Mouse (Mus musculus): ENCODE measurements around the gene Zfp975. TPM values are rescaled to one million over a fixed set of nuclear protein-coding genes. Genes with fewer than 3 reads are reported as not detected.
"Not testable (repeated sequence)": the region's sequence is repeated elsewhere in the genome, so short reads cannot be mapped to it uniquely, and the experiment has no call there.

Gene Zfp975
- polyA plus RNA-seq (2015; fragmentation: Nextera tagmentation; extraction: Ambion mirVana): 6.5 and 6.7 TPM in 2 replicates

DNA sequence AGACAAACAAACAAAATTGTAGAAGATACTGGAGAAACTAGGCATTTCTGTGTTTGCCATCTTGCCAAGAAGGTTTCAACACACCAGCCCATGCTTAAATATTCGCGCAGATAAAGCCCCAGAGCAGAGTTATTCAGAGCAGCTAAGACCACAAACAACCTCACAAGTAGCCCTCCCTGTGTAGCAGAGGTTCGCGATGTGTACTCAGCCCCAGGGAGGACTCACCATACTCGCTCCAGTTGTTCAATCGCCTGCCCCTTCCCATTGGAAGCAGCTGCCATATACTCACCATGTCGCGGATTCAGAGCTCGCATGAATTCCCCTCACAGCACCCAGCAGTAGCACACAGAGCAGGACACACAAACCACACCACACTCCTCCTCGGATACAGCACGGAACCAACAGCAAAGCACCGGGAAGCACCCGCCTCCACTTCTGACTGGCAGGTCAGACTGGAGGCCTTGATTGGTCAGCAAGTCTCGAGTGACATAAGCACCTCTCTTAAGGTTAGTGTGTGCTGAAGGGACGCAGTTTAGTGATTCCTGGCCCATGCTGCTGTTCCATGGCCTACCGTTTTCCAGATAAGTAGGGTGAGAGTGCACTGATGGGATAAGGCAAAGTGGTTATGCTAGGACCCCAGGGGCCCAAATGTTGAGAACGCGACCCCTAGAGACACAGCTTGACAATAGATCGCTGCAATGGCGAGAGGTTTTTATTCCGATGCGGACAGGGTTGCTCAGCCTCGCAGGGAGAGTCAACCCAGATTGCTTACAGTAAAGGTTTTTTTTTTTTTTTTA is at the start of gene Zfp975:
Zfp975 (minus strand) TSS at position 381 of the 797 bp plus-strand sequence.
- peak within 1 kb of the TSS; percentile 59 for H3K4me3 ChIP-seq (replicated peaks)
- ATAC-seq (ENCODE audit: low FRiP score): peak; percentile 99
- peak within 1 kb of the TSS; percentile 81 for H3K27ac ChIP-seq (replicated peaks)
- H3K4me2 ChIP-seq: peak within 1 kb of the TSS; percentile 63
- H3K27me3 ChIP-seq (replicated peaks); H3K4me1 ChIP-seq; H3K9me3 ChIP-seq (replicated peaks); H3K36me3 ChIP-seq: not testable (repeated sequence)
- WGBS: under 1% methylated on average over 23 of the region's 23 CpGs
- H3K9ac ChIP-seq (replicated peaks): peak within 1 kb of the TSS; percentile 63

DNA sequence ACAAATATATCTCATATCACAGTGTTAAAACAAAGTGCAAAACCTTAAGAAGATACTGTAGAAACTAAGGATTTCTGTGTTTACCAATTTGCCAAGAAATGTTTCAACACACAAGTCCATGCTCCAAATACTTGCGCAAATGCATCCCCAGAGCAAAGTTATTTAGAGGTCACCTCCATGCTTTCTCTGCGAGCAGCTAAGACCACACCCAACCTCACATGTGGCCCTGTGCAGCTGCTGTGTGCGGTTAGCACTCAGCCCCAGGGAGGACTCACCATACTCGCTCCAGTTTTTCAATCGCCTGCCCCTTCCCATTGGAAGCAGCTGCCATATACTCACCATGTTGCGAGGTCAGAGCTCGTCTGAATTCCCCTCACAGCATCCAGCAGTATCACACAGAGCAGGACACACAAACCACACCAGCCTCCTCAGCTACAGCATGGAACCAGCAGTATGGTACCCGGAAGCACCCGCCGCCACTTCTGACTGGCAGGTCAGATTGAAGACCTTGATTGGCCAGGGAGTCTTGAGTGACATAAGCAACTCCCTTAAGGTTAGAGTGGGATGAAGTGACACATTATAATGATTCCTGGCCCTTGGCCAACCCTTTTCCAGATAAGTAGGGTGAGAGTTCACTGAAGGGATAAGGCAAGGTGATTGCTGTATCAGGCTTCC is 46.1 kb upstream of the Zfp975 start:
- no peak for ATAC-seq (ENCODE audit: low FRiP score)
- H3K4me3 ChIP-seq (replicated peaks): no peak overlapping the region
- no peak overlapping the region for H3K27ac ChIP-seq (replicated peaks)
- no peaks in the 10 kb centered on the region for H3K4me1 ChIP-seq
- 90% methylated on average over 10 of the region's 10 CpGs for WGBS
- no peak overlapping the region for H3K9ac ChIP-seq (replicated peaks)
- no peak overlapping the region for H3K4me2 ChIP-seq
- H3K27me3 ChIP-seq (replicated peaks): no peaks in the 10 kb centered on the region
- no peaks in the 10 kb centered on the region for H3K36me3 ChIP-seq
- no peaks in the 10 kb centered on the region for H3K9me3 ChIP-seq (replicated peaks)

DNA sequence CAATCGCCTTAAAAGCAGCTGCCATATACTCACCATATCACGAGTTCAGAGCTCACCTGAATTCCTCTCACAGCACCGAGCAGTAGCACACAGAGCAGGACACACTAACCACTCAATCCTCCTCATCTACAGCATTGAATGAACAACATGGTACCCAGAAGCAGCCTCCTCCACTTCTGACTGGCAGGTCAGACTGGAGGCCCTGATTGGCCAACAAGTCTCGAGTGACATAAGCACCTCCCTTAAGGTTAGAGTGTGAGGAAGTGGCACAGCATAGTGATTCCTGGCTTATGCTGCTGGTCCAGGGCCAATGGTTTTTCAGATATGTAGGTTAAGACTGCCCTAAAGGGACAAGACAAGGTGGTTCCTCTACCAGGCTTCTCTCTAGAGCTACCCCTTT is 34.4 kb upstream of the Zfp975 start, which contains the start of gene Gm17067:
Gm17067 (minus strand) TSS at position 101 of the 400 bp plus-strand sequence.
- H3K9me3 ChIP-seq (replicated peaks); H3K27me3 ChIP-seq (replicated peaks); H3K4me2 ChIP-seq; H3K4me3 ChIP-seq (replicated peaks); H3K36me3 ChIP-seq; ATAC-seq (ENCODE audit: low FRiP score); H3K27ac ChIP-seq (replicated peaks); H3K4me1 ChIP-seq; H3K9ac ChIP-seq (replicated peaks): not testable (repeated sequence)
- WGBS: 89% methylated on average over 4 of the region's 4 CpGs

DNA sequence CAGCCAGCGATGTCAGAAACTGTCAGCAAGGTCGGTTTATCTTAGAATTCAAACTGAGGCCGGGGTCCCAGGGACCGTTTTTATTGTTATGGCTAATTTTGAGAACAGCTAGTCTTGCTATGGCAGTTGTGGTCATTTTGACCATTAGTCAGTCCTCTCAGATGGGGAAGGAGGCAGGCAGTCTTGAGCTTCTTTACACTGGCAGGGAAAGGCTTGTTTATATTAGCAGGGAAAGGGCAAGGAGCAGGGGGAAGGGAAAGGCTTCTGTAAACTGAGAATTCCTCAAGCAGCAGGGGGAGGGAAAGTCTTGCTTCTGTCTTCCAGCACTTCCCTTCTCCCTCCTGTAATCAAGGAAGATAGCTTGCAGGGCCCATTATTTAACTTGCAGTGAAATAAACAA is 709 bp upstream of the Zfp975 start:
- Histone ChIP-seq H3K4me3 (replicated peaks) (peak overlapping the region; percentile 59), H3K27ac (replicated peaks) (peak overlapping the region; percentile 81), H3K9ac (replicated peaks) (peak overlapping the region; percentile 63), H3K4me2 (peak overlapping the region; percentile 63)
- H3K4me1 ChIP-seq; H3K27me3 ChIP-seq (replicated peaks); H3K36me3 ChIP-seq; H3K9me3 ChIP-seq (replicated peaks): not testable (repeated sequence)
- WGBS: under 1% methylated on average over 4 of the region's 4 CpGs
- 0 out of 2 replicates have a peak, but pooled peaks have one; percentile 23 for ATAC-seq (ENCODE audit: low FRiP score)

DNA sequence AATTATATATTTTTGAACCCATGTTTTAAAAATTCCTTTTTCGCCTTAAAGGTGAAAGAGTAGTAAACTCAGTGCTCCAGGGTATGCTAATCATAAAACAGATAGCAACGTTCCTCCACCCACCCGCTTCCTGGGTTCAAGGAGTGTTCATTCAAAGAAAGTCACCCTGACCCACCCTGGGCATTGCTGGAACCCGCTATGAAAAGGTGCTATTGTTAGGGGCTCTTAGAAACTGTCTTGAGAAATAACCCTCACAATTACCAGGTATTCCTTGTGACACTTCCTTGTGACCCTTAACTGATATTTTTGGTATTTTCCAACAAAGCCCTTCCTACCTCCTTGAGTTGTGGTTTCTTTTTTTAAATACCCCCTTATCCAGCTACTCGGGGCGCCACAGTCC is 12.5 kb downstream of the Zfp975 start:
- 96% methylated on average over 6 of the region's 6 CpGs for WGBS
- peaks cover 19% of the 10 kb centered on the region for H3K9me3 ChIP-seq (replicated peaks)
- H3K4me2 ChIP-seq; H3K27ac ChIP-seq (replicated peaks); H3K27me3 ChIP-seq (replicated peaks); H3K4me1 ChIP-seq; H3K9ac ChIP-seq (replicated peaks); H3K36me3 ChIP-seq; ATAC-seq (ENCODE audit: low FRiP score); H3K4me3 ChIP-seq (replicated peaks): not testable (repeated sequence)

DNA sequence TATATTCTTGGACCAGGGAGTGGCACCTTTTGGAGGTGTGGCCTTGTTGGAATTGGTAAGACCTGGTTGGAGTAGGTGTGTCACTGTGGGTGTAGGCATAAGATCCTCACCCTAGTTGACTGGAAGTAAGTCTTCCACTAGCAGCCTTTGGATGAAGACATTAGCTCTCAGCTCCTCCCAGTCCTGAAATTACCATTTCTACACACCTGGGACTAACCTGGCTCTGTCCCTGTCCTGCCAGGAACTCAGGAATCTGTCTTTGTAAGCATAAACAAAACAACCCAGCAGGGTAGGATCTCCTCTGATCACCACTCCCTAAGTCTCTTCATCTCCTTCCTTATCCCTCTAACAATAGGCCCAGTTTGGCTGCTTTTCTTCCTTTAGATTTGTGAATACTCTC is 12.9 kb downstream of the Zfp975 start:
- H3K27ac ChIP-seq (replicated peaks); ATAC-seq (ENCODE audit: low FRiP score); H3K36me3 ChIP-seq; H3K4me3 ChIP-seq (replicated peaks); H3K27me3 ChIP-seq (replicated peaks); H3K4me1 ChIP-seq; H3K9ac ChIP-seq (replicated peaks); H3K4me2 ChIP-seq: not testable (repeated sequence)
- H3K9me3 ChIP-seq (replicated peaks): peaks cover 16% of the 10 kb centered on the region

DNA sequence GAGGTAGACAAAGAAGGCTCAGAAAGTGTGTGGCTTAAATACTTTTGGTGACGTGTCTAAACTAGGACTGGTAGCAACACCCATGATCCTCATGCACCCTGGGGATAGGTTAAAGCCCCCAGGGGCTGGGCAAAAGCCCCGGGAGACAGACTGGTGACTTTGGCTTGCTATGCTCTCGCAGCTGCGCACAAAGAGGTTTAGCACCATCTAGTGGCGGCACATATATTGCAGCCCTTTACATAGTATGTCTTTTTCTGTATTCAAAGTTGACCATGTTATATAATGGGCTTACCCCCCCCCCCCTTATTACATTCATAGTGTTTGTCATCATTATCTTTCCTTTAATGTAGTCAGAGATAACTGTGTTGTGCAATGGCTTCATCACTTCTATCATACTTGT is 32.4 kb downstream of the Zfp975 start:
- H3K27me3 ChIP-seq (replicated peaks); H3K4me2 ChIP-seq; H3K4me1 ChIP-seq; H3K9me3 ChIP-seq (replicated peaks); ATAC-seq (ENCODE audit: low FRiP score); H3K9ac ChIP-seq (replicated peaks); H3K27ac ChIP-seq (replicated peaks); H3K4me3 ChIP-seq (replicated peaks): not testable (repeated sequence)
- WGBS: 69% methylated on average over 5 of the region's 5 CpGs
- H3K36me3 ChIP-seq: peaks cover 26% of the 10 kb centered on the region

DNA sequence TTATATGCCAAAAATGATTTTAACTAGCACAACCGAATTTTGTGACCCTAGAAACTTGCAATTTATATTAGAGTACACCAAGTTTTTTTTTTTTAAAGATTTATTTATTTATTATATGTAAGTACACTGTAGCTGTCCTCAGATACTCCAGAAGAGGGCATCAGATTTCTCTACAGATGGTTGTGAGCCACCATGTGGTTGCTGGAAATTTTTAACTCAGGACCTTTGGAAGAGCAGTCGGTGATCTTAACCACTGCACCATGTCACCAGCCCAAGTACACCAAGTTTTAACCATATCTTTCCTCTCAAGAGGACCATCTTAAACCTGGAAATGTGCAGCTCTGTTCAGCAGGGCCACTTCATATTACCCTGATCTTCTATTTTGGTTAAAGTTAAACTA is 37.3 kb downstream of the Zfp975 start:
- not testable (repeated sequence) for H3K9ac ChIP-seq (replicated peaks); H3K4me1 ChIP-seq; H3K36me3 ChIP-seq; H3K4me3 ChIP-seq (replicated peaks); H3K27ac ChIP-seq (replicated peaks); H3K27me3 ChIP-seq (replicated peaks); H3K4me2 ChIP-seq; ATAC-seq (ENCODE audit: low FRiP score)
- 0 out of 2 replicates have a peak, but pooled peaks cover 11% of the 10 kb centered on the region for H3K9me3 ChIP-seq (replicated peaks)
- 81% methylated on average over 2 of the region's 2 CpGs for WGBS

DNA sequence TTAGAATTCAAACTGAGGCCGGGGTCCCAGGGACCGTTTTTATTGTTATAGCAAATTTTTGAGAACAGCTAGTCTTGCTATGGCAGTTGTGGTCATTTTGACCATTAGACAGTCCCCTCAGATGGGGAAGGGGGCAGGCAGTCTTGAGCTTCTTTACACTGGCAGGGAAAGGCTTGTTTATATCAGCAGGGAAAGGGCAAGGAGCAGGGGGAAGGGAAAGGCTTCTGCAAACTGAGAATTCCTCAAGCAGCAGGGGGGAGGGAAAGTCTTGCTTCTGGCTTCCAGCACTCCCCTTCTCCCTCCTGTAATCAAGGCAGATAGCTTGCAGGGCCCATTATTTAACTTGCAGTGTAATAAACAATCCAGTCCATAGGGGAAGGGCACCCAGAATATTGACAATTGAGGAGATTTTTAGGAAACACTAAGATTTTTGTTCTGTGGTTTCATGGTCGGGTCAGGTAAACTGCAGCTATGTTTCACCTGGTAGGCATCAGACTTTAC is 49.4 kb downstream of the Zfp975 start:
- H3K9ac ChIP-seq (replicated peaks); H3K27ac ChIP-seq (replicated peaks); H3K36me3 ChIP-seq; H3K9me3 ChIP-seq (replicated peaks); H3K4me1 ChIP-seq; ATAC-seq (ENCODE audit: low FRiP score); H3K27me3 ChIP-seq (replicated peaks): not testable (repeated sequence)
- peak overlapping the region; percentile 58 for H3K4me2 ChIP-seq
- H3K4me3 ChIP-seq (replicated peaks): peak overlapping the region; percentile 47
- WGBS: 4% methylated on average over 3 of the region's 3 CpGs

DNA sequence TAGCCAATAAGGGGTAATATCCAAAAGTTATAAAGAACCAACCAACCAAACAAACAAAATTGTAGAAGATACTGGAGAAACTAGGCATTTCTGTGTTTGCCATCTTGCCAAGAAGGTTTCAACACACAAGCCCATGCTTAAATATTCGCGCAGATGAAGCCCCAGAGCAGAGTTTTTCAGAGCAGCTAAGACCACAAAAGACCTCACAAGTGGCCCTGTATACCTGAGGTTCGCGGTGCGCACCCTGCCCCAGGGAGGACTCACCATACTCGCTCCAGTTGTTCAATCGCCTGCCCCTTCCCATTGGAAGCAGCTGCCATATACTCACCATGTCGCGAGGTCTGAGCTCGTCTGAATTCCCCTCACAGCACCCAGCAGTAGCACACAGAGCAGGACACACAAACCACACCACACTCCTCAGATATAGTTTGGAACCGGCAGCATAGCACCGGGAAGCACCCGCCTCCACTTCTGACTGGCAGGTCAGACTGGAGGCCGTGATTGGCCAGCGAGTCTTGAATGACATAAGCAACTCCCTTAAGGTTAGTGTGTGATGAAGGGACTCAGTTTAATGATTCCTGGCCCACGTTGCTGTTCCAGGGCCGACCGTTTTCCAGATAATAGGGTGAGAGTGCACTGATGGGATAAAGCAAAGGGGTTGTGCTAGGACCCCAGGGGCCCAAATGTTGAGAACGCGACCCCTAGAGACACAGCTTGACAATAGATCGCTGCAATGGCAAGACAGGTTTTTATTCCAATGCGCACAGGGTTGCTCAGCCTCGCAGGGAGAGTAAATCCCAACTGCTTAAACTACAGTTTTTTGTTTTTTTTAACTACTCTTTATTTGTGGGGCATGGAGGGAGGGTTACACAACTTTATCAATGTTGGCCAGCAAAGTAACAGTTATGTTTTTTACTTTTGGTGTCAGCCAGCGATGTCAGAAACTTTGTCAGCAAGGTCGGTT is 50.1 kb downstream of the Zfp975 start, which contains the start of gene Zfp976:
Zfp976 (minus strand) TSS at position 437 of the 964 bp plus-strand sequence.
- H3K36me3 ChIP-seq; H3K27me3 ChIP-seq (replicated peaks); H3K4me1 ChIP-seq; H3K9me3 ChIP-seq (replicated peaks): not testable (repeated sequence)
- Histone ChIP-seq H3K27ac (replicated peaks) (0 out of 2 replicates have a peak within 1 kb of the TSS, but pooled peaks have one; percentile 23), H3K4me3 (replicated peaks) (peak within 1 kb of the TSS; percentile 47), H3K4me2 (peak within 1 kb of the TSS; percentile 58), H3K9ac (replicated peaks) (peak within 1 kb of the TSS; percentile 20; the same call in 1 of the 2 replicates)
- peak; percentile 99 for ATAC-seq (ENCODE audit: low FRiP score)
- WGBS: 4% methylated on average over 25 of the region's 25 CpGs

DNA sequence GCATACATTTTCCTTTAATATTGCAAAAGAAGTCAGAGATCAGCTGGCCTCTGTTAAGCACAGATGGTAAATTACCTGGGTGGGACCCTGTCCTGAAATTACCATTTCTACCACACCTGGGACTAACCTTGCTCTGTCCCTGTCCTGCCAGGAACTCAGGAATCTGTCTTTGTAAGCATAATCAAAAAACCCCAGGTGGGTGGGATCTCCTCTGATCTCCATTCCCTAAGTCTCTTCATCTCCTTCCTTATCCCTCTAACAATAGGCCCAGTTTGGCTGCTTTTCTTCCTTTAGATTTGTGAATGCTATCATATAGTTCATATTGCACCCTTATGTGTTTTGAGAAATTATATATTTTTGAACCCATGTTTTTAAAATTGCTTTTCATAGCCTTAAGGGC is 61.5 kb downstream of the Zfp975 start:
- not testable (repeated sequence) for H3K9me3 ChIP-seq (replicated peaks); H3K27me3 ChIP-seq (replicated peaks); H3K27ac ChIP-seq (replicated peaks); H3K4me2 ChIP-seq; H3K4me1 ChIP-seq; ATAC-seq (ENCODE audit: low FRiP score); H3K36me3 ChIP-seq; H3K4me3 ChIP-seq (replicated peaks); H3K9ac ChIP-seq (replicated peaks)
